Mouse (Mus musculus): ENCODE measurements at regions not wholly inside any gene's neighbourhood (a gene's known extent, or its start where the extent isn't known, plus 50 kb on each side); places are given as distances from the start of the nearest gene placed in this dataset.

GRCm38 (mm10) chr2:81407372-81407771, 645.6 kb upstream of the Zfp804a start:
- DNase-seq (ENCODE audit: low read depth, low spot score), result no peak

GRCm38 (mm10) chr2:81411751-81412150, 641.3 kb upstream of the Zfp804a start:
- DNase-seq (ENCODE audit: low read depth, low spot score), result no peak

GRCm38 (mm10) chr2:81431411-81431810, 621.6 kb upstream of the Zfp804a start:
- peak; percentile 29 for DNase-seq (ENCODE audit: low read depth, low spot score)

GRCm38 (mm10) chr2:81439082-81439481, 613.9 kb upstream of the Zfp804a start:
- no peak for DNase-seq (ENCODE audit: low read depth, low spot score)

- peak; percentile 36 for DNase-seq (ENCODE audit: low read depth, low spot score)
Observed at GRCm38 (mm10) chr2:81440929-81441328, 612.1 kb upstream of the Zfp804a start.

GRCm38 (mm10) chr2:81450514-81450913, 602.5 kb upstream of the Zfp804a start:
- no peak for DNase-seq (ENCODE audit: low read depth, low spot score)

- DNase-seq (ENCODE audit: low read depth, low spot score), result no peak
Observed at GRCm38 (mm10) chr2:81488821-81489220, 564.2 kb upstream of the Zfp804a start.

- no peak for DNase-seq (ENCODE audit: low read depth, low spot score)
Observed at GRCm38 (mm10) chr2:81506985-81507384, 546.0 kb upstream of the Zfp804a start.

- peak; percentile 22 for DNase-seq (ENCODE audit: low read depth, low spot score)
Observed at GRCm38 (mm10) chr2:81513030-81513579, 539.9 kb upstream of the Zfp804a start.

- DNase-seq (ENCODE audit: low read depth, low spot score), result no peak
Observed at GRCm38 (mm10) chr2:81538111-81538510, 514.9 kb upstream of the Zfp804a start.

- no peak for DNase-seq (ENCODE audit: low read depth, low spot score)
Observed at GRCm38 (mm10) chr2:81549158-81549557, 503.9 kb upstream of the Zfp804a start.

- DNase-seq (ENCODE audit: low read depth, low spot score), result no peak
Observed at GRCm38 (mm10) chr2:81582111-81582510, 470.9 kb upstream of the Zfp804a start.
